Mouse (Mus musculus) right cerebral cortex, adult 2 months (tissue): Measurements from ENCODE around the gene Slc30a7.

ENCODE experiments used
- DNase-seq, 2 experiments: peaks; one replicate each; pipeline ENCODE4 v3.0.0; 2021 to 2022; ENCODE audit warnings: low spot score in 2 of 2

The Slc30a7 gene

GRCm38 (mm10) chr3:115992103-115992502 is 15.1 kb downstream of the Slc30a7 start:
- no peak for DNase-seq

GRCm38 (mm10) chr3:115985183-115985892 is 21.9 kb downstream of the Slc30a7 start:
- DNase-seq = no peak

- DNase-seq = no peak
Observed at GRCm38 (mm10) chr3:115984653-115985052, 22.6 kb downstream of the Slc30a7 start.

- DNase-seq = no peak
Observed at GRCm38 (mm10) chr3:115983217-115983616, 24.0 kb downstream of the Slc30a7 start.

GRCm38 (mm10) chr3:115979000-115979399 is 28.2 kb downstream of the Slc30a7 start:
- no peak for DNase-seq

- no peak for DNase-seq
Observed at GRCm38 (mm10) chr3:115974995-115975394, 32.2 kb downstream of the Slc30a7 start.

GRCm38 (mm10) chr3:115974228-115974627 is 33.0 kb downstream of the Slc30a7 start:
- no peak for DNase-seq

GRCm38 (mm10) chr3:115971891-115972646 is 35.1 kb downstream of the Slc30a7 start:
- no peak for DNase-seq

GRCm38 (mm10) chr3:115971045-115971785 is 36.0 kb downstream of the Slc30a7 start:
- no peak for DNase-seq

GRCm38 (mm10) chr3:115968745-115969530 is 38.3 kb downstream of the Slc30a7 start:
- no peak for DNase-seq

GRCm38 (mm10) chr3:115964071-115964470 is 43.1 kb downstream of the Slc30a7 start:
- no peak for DNase-seq

GRCm38 (mm10) chr3:115963597-115963996 is 43.6 kb downstream of the Slc30a7 start:
- no peak for DNase-seq

GRCm38 (mm10) chr3:115962028-115962415 is 45.2 kb downstream of the Slc30a7 start:
- DNase-seq = no peak

GRCm38 (mm10) chr3:115961311-115962027 is 45.7 kb downstream of the Slc30a7 start:
- DNase-seq = no peak

GRCm38 (mm10) chr3:115957223-115957622 is 50.0 kb downstream of the Slc30a7 start:
- DNase-seq = no peak

- DNase-seq = no peak
Observed at GRCm38 (mm10) chr3:115953088-115953487, 54.1 kb downstream of the Slc30a7 start.

- no peak for DNase-seq
Observed at GRCm38 (mm10) chr3:115952356-115952755, 54.9 kb downstream of the Slc30a7 start.

- DNase-seq = no peak
Observed at GRCm38 (mm10) chr3:115951221-115951620, 56.0 kb downstream of the Slc30a7 start.

- peak in 1 of 2 experiments; percentile 51 for DNase-seq
Observed at GRCm38 (mm10) chr3:115949921-115950877, 57.0 kb downstream of the Slc30a7 start.
